Mouse (Mus musculus) layer of hippocampus, postnatal 10 days (tissue): ENCODE data around the gene B4galt2. TPM values are rescaled to one million over a fixed set of nuclear protein-coding genes. Genes with fewer than 3 reads are reported as not detected.

Source experiments
- DNase-seq, 2 experiments: peaks; one replicate each; pipeline ENCODE4 v3.0.0; 2021; ENCODE audit warnings: low spot score in 2 of 2
- total RNA-seq, 2 experiments: library from RNA; stranded (reverse); gene quantifications; 2 replicates each; pipeline ENCODE4 v1.2.3; 2021

The B4galt2 gene
- total RNA-seq, 2 experiments from 2014 or later, result 122 to 125 TPM

DNA sequence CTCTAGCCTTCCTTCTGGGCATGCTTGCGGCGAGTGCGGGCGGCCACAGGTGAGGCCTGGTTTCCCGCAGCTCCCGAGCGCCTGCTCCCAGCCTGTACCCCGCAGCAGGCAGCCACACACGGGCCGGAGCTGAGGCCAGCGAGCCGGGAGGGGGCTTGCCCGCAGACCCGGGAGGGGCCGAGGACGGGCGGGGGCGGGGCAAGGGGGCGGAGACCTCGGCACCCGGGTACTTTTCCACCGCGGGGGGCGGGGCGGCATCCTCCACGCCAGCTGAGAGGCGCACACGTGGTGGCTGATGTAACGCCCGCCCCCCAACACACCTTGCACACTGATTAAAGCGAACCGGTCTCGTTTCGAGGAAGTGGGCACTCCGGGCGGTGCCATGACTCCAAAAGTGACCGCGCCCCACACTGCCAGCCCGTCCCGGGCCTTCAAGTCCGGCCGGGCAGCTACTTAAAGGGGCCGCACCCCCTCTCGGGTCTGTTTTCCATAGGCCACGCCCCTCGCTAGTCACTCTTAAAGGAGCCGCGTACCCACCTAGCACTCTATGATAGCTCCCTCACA lies 47.0 kb downstream of the B4galt2 start:
- DNase-seq, result peak; percentile 88 to 93

DNA sequence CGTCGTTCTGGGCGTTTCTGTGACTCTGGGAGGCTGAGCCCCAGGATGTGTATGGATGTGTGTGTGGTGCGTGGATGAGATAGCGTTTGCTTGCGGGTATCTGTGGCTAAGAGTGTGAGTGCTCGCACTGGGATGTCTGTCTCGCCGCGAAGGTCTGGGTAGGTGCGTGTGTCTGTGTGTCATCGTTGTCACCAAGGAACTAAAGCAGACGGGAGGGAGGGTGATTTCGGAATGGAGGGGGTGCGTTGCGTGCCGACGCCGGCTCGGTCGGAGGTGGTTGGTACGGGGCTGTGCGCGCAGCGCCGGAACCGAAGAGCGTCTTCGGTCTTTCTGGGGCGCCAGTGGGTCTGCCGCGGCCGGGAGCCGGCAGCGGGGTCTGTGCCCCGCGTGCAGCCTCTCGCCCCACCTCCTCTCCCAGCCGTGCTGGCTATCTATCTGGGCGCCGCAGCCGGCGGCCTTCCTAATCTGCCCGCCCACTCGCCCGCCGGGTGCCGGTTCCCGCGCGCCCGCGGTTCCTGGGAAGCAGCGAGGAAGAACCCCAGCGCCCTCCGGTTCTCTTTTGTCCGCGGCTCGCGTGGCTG lies 47.7 kb downstream of the B4galt2 start:
- DNase-seq, result peak in 1 of 2 experiments; percentile 61

DNA sequence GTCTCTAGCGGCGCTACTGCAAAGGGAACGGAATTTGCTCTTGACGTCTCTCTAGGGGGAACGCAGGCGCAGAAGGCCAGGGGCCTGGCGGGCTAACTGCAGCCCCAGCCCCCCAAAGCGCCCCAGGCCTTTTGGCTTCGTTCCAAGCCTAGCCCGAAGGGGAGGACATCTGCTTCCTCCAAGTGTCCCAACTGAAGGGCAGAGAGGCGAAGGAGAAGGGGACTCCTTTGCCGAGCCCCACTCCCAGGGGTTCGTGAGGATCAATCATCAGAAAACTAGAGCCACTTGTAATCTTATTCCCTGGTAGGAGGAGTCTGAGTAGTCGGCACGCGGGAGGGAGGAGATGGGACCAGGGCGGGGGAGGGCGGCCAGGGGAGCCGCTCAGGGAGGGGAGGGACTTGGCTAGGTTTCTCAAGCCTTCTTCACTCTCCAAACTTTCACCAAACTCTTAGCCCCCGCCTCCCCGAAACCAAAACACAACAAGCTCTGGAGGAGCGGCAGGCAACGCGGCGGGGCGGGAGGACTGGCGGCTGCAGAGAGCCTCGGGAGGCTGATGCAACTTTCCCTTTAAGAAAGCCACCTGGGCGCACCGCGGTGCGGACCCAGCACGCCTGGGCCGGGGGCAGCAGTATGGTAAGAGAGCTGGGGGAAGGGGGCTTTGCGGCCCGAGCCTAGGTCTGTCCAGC lies 48.3 kb downstream of the B4galt2 start:
- DNase-seq, result peak; percentile 57 to 68

DNA sequence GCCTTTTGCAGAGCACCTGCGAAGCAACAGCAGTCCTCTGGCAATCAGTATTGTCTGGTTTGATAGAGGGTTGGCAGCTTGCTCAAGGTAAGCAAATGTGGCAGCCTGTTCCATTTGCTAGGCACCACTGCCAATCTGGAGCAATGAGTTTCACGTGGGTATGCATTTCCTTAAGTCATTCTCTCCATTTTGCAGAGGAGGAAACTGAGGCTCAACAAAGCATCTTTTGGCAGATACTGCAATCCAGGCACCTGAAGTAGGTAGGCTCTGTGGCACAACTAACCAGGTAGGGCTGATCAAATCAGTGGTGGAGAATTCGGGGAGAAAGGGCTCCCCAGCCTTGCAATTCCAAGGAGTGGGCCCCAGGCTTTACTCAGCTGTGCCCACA lies 48.8 kb downstream of the B4galt2 start, which contains the start of gene Slc6a9:
Slc6a9 (plus strand) TSS at position 50 of the 388 bp plus-strand sequence.
- DNase-seq, result no peak

DNA sequence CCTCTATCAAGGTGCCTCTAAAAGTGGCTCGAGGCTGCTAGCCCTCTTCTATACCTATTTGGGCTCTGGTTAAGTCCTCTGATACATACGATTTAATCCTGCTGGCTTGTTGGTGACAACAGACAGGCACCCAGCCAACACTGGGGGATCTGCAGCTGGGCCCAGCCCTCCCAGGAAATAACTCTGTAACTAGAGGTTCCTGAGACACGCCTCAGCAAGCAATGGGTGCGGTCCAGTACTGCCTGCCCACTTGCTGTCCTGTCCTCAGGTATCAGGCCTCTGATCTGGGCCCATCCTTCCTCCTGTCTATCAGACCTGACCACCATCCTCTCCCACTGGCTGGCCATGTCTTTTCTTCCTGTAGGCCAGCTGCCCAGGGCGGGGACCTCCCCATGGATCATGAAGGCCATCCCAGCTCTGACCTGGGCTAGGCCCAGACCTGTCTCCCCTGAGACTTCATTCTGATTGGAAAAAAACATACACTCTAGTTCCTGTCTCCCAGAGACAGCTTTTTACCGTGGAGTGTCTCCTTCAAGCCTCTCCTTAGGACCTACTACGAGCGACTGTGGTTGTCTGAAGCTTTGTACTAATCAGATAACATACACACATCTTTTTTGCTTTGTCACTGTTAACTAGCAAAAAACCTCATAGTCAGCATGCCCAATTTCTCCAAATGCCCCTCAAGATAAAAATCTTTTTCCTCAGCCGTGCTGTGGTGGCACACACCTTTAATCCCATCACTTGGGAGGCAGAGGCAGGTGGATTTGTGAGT lies 51.2 kb downstream of the B4galt2 start:
- DNase-seq, result no peak

DNA sequence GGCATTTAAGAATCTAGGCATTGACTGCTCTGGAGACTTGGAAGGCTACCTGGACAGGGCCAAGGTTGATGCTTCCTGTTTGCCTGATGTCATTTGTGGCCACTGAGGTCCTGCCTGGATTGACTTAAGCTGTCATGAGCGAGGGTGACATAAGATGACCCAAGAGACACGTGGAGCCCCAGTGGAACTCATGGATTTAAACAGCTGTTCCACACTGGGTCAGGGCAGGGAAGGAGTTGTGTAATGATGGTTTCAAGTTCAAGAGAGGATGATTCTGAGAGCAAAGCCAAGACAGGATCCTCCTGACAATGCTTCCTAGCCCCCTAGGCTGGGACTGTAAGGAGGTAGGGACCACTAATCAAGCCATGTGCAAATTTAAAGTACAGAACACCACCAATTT lies 51.8 kb downstream of the B4galt2 start:
- no peak for DNase-seq

DNA sequence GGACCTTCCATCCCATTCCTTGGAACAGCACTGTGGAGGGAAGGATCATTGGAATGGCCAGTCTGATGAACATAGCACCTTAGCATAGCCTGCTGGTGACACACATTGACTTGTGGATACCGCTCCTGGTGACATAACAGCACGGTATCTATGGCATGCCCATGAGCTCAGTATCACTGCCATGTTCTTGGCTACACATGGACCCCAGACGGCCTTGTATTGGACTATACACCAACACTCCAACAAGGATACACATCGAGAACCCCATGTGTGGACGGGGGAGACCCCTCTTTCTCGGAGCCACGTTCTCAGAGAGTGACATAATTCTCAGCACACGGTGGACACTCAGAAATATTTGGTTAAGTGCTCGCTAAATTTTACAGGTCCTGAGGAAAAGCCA lies 52.5 kb downstream of the B4galt2 start:
- DNase-seq, result no peak

DNA sequence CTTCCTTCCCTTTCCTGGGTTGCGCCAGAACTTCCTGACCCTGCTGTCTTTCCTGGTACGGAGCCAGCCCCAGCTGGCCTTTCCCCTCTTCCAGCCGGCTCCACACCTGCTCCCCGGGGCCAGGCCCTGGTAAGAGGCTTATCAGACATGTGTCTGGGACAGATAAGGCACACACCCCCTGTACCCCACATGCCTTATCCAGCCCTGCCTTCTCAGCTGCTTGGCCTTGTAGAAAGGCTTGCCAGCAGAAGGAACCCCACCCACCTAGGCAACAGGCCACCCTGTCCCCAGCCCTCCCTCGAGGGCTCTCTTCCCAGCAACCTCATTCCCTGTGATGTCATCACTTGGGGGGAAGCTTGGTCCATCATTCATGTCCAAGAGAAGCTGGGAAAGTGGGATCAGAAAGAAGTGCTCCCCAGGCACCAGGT lies 53.1 kb downstream of the B4galt2 start:
- DNase-seq, result no peak

DNA sequence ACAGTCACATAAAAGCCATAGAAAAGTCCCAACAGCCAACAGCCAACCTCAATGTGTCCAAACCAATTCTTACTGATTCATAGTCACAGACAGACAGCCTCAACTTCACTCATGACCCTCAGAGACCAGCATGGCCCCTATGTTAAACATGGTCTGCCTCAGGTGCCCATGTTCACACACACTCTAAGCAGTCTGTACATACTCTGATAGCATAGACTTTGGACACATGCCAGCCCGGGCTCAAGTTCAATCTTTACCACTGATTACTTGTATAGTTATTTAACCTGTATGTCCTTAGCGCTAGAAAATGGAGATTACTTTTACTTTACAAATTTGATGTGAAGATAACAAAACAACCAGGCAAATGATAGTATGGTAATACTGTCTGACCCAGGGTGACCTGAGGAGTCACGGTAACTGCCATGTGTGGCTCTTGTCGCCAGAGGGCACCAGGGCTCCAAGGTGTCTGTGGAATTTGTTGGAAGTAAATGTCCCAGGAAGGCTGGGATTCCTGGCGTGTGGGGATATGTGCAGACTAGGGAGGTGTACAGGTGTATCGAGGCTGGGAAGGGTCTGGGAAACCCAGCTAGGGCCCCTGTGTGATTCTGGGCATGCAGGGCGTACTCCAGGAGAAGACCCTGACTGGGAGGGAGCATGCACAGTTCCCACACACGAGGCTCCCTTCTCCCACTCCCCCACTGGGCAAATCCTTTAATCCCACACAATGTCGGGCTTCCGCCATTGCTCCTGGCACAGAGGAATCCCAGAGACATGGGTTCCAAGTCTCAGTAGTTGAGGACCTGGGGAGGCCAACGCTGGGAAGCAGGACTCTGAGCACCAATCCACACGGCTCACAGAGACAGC lies 53.8 kb downstream of the B4galt2 start:
- DNase-seq, result peak; percentile 58 to 71

DNA sequence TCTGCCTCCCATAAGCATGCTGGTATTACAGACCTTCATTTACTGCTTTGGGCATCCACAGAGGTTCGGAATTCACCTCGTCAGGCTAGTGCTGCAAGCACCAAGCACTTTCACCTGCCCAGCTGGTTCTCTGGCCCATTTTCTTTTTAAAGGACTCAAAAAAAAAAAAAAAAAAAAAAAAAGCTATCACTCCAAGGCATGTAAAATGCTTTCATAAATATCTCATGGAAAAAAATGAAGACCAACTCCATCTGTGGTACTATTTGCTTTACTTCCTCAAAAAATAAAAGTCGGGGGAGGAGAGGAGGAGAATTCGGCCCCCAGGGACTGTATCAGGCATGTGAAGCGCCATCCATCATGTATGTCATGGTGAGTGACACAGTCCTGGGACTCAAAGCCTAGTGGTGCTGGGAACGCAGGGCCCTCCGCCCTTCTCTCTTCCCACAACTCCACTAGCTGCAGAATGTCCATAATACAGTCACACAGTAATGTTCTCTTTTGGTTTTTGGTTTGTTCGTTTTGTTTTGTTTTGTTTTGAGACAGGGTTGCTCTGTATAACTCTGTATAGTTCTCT lies 54.6 kb downstream of the B4galt2 start:
- no peak for DNase-seq

Other genes with a start within 250 kb of the B4galt2 start
- gene Dmap1, start 201.2 kb downstream of the B4galt2 start, total RNA-seq, result 10 to 100 TPM; 39.8 to 43.0 TPM
- not detected for gene Gm12845, start 159.1 kb downstream of the B4galt2 start, total RNA-seq
- not detected for gene Klf17, start 117.8 kb downstream of the B4galt2 start, total RNA-seq
- gene Slc6a9, start 49.0 kb downstream of the B4galt2 start, total RNA-seq, result 10 to 100 TPM; 33.5 to 33.7 TPM
- 1 to 10 TPM; 1.8 to 2.0 TPM for gene Ccdc24, start 10.9 kb downstream of the B4galt2 start, total RNA-seq
- gene Atp6v0b, start 3.8 kb upstream of the B4galt2 start, total RNA-seq, result 100 to 1,000 TPM; 386 to 393 TPM
- gene Dph2, start 8.5 kb upstream of the B4galt2 start, total RNA-seq, result 10 to 100 TPM in 1 of 2 experiments, 1 to 10 TPM in 1; 9.6 to 10.6 TPM
- gene Ipo13, start 31.5 kb upstream of the B4galt2 start, total RNA-seq, result 100 to 1,000 TPM; 102 TPM
- gene Artn, start 46.3 kb upstream of the B4galt2 start, total RNA-seq, result 1 to 10 TPM; 1.5 to 1.6 TPM